Comparison of ENCODE assay signal across 8 mouse cellular contexts in the genomic region with DNA sequence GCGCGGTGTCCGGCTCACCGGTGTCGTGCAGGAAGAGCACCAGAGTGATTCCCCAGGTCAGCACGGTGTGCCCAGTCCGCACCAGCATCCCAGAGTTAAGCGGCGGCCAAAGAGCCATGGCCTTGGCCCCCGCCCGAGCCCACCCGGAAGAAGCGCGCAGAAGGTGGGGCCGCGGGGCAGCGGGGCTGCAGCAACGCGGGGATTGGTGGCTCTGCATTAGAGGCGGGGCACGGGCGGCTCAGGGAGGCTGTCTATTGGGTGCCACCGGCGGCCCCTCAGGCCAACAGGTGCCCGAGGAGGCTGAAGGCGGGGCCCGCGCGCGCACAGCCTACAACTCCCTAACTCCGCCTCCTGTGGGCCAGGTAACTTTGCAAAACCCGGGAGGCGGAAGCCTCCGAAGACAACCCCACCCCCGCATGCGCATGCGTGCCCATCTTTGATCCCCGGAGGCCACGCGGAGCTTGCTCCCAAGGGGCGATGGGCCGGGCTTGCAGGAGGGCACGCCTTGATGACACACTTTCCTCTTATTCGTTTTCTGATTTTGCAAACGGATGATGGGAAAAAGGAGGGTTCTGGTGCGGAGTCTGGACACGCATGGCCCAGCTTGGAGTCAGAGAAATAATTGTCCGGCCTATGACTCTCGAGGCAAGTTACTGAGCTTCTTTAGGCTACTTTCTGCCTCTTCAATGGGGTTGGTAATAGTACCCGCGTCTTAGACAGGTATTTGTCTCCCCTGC. TPM values are rescaled to one million over a fixed set of nuclear protein-coding genes. Genes with fewer than 3 reads are reported as not detected.
DNase-seq lines count a peak whose midpoint lies in the region; ATAC-seq and TF ChIP-seq lines count a peak whose summit lies in the region.

A gene (minus strand): TSS at position 178 of the 737 bp plus-strand sequence.

- intact Hi-C loops in heart, postnatal 25 days (cut with DNase I), result loop anchor here (2.0 kb wide), 1 partner anchor 17 kb away; a partner anchor contains a TSS

- peaks cover 23% of the 10 kb centered on the region for H3K36me3 ChIP-seq in ES-E14 (ENCODE audit: control insufficient read depth, insufficient read depth, low read length, poor library complexity, severe bottlenecking)
- H3K36me3 ChIP-seq in forebrain, embryonic 15.5 days, result peaks cover 16% of the 10 kb centered on the region; the same call in 1 of the 2 replicates

- DNase-seq in ES-E14 (ENCODE audit: low read depth, low spot score), result peak; percentile 99
- DNase-seq in cerebellum, adult 11-12 months, result peak; percentile 95
- DNase-seq in heart, postnatal 25 days (ENCODE audit: low spot score), result peak; percentile 94
- peak; percentile 93 to 95 for DNase-seq in layer of hippocampus, adult 18-20 months (ENCODE audit: low spot score in 2 of 2)
- peak; percentile 88 for DNase-seq in lung, adult 2 months
- peak; percentile 99 to 100 for DNase-seq in thymus, adult 18-20 months

- peaks cover 1 to 14% of the 10 kb centered on the region in 2 experiments; a peak in 2 of 4 replicates for H3K4me1 ChIP-seq in ES-E14 (ENCODE audit: control insufficient read depth in 2 of 2, insufficient read depth in 2 of 2, low read length in 2 of 2, poor library complexity in 1 of 2)
- peaks cover 22% of the 10 kb centered on the region for H3K4me1 ChIP-seq in forebrain, embryonic 15.5 days
- H3K4me1 ChIP-seq in lung, adult 2 months (ENCODE audit: control insufficient read depth, insufficient read depth, low read length), result peaks cover 5% of the 10 kb centered on the region; the same call in 1 of the 2 replicates

- H3K27me3 ChIP-seq in forebrain, embryonic 15.5 days, result no peaks in the 10 kb centered on the region

- no peaks in the 10 kb centered on the region for H3K9me3 ChIP-seq in ES-E14 (ENCODE audit: control insufficient read depth, insufficient read depth, low read depth, low read length)
- H3K9me3 ChIP-seq in forebrain, embryonic 15.5 days, result no peaks in the 10 kb centered on the region

- H3K27ac ChIP-seq in ES-E14 (ENCODE audit: insufficient read depth, low read depth, low read length, poor library complexity, severe bottlenecking), result peak within 1 kb of the TSS; percentile 81
- H3K27ac ChIP-seq in forebrain, embryonic 15.5 days (replicated peaks), result peak within 1 kb of the TSS; percentile 57

- in situ Hi-C loops in ES-E14 (cut with MboI; ENCODE audit: low sequenced_read_pairs in 2 of 2, unreplicated experiment in 2 of 2), result no loop called here

- TF ChIP-seq CTCF in lung, adult 2 months (IDR thresholded peaks at IDR 0.05; ENCODE audit: insufficient read depth, low read length), result no peak

- WGBS in forebrain, embryonic 15.5 days, result under 1% methylated on average over 50 of the region's 51 CpGs
- under 1% methylated on average over 48 of the region's 51 CpGs for WGBS in lung, adult 2 months

- peak within 1 kb of the TSS; percentile 89 to 92 for H3K4me3 ChIP-seq in ES-E14 (ENCODE audit: insufficient read depth in 1 of 2, low read depth in 1 of 2, low read length in 2 of 2, poor library complexity in 1 of 2, severe bottlenecking in 1 of 2)
- peak within 1 kb of the TSS; percentile 66 for H3K4me3 ChIP-seq in forebrain, embryonic 15.5 days
- peak within 1 kb of the TSS; percentile 86 for H3K4me3 ChIP-seq in lung, adult 2 months (replicated peaks; ENCODE audit: extremely low read depth, low read depth, low read length)

- ATAC-seq in forebrain, embryonic 15.5 days (replicated peaks), result peak; percentile 95
- peak; percentile 84 for ATAC-seq in neutrophil, adult 5-6 weeks (ENCODE audit: extremely low read depth, insufficient number of reproducible peaks, low FRiP score, poor library complexity, severe bottlenecking)

- TF ChIP-seq POLR2A in lung, adult 2 months (IDR thresholded peaks at IDR 0.05; ENCODE audit: borderline replicate concordance, extremely low read depth, low read depth, low read length), result peak; percentile 53; the same call in 1 of the 2 replicates

- H3K4me2 ChIP-seq in forebrain, embryonic 15.5 days (replicated peaks), result peak within 1 kb of the TSS; percentile 87

- peak within 1 kb of the TSS; percentile 92 for H3K9ac ChIP-seq in ES-E14 (ENCODE audit: insufficient read depth, low read depth, low read length, poor library complexity, severe bottlenecking)
- peak within 1 kb of the TSS; percentile 59 for H3K9ac ChIP-seq in forebrain, embryonic 15.5 days (replicated peaks)

TF ChIP-seq in ES-E14, 5 proteins besides CTCF, POLR2A, EP300 and RAD21:
- TF ChIP-seq HCFC1 (IDR thresholded peaks at IDR 0.05; ENCODE audit: borderline replicate concordance, insufficient read depth, low read length), result 0 out of 2 replicates have a peak, but pooled peaks have one; percentile 30
- TF ChIP-seq ZC3H11A (IDR thresholded peaks at IDR 0.05; ENCODE audit: borderline replicate concordance, low read depth, low read length), result no peak

RNA-seq across cellular contexts. Expression of the gene that starts here (rescaled TPM):
- total RNA-seq in ES-E14 (2012; rRNA removed), result 133 and 202 TPM in 2 replicates
- polyA plus RNA-seq in forebrain, embryonic 15.5 days (2015; fragmentation: Nextera tagmentation; extraction: Ambion mirVana), result 16.7 and 18.6 TPM in 2 replicates
- total RNA-seq in heart, postnatal 25 days (2021), result 1 to 10 TPM; 3.9 to 4.7 TPM
- total RNA-seq in layer of hippocampus, adult 18-20 months (2021), result 10 to 100 TPM in 1 of 2 experiments, 1 to 10 TPM in 1; 7.9 to 10.5 TPM
- polyA plus RNA-seq in lung, adult 2 months (2012; rRNA removed), result 63.0 and 65.3 TPM in 2 replicates
- total RNA-seq in neutrophil, adult 5-6 weeks (2017), result 10.1 and 11.2 TPM in 2 replicates

Comparison
In these comparisons a context has a peak if more than half of its experiments do, and no peak if none do; other contexts are left out.
1. Peak in every context shown above with its lines: DNase-seq, ATAC-seq, H3K4me3 ChIP-seq and H3K27ac ChIP-seq.
2. RNA of the gene that starts here (total RNA-seq): 133 to 202 TPM in ES-E14; 7.9 to 10.5 TPM in layer of hippocampus, adult 18-20 months, 10.1 to 11.2 TPM in neutrophil, adult 5-6 weeks and 3.9 to 4.7 TPM in heart, postnatal 25 days; every median in the first group is over 10 times any median in the second.